Mouse (Mus musculus) right cerebral cortex, adult 2 months (tissue): ENCODE results near the gene St3gal4.

Source experiments
- DNase-seq, 2 experiments: peaks; one replicate each; pipeline ENCODE4 v3.0.0; 2021 to 2022; ENCODE audit warnings: low spot score in 2 of 2

Gene St3gal4

GRCm38 (mm10) chr9:35049891-35050527 lies 69.1 kb downstream of the St3gal4 start:
- no peak for DNase-seq

- no peak for DNase-seq
Measured at GRCm38 (mm10) chr9:35048449-35048848, 70.6 kb downstream of the St3gal4 start.

GRCm38 (mm10) chr9:35045756-35046155 lies 73.3 kb downstream of the St3gal4 start:
- no peak for DNase-seq

- no peak for DNase-seq
Measured at GRCm38 (mm10) chr9:35045031-35045531, 74.0 kb downstream of the St3gal4 start.

GRCm38 (mm10) chr9:35044458-35044857 lies 74.6 kb downstream of the St3gal4 start:
- no peak for DNase-seq

- DNase-seq, result no peak
Measured at GRCm38 (mm10) chr9:35043619-35044018, 75.4 kb downstream of the St3gal4 start.

GRCm38 (mm10) chr9:35041493-35041892 lies 77.6 kb downstream of the St3gal4 start:
- no peak for DNase-seq

GRCm38 (mm10) chr9:35039846-35040245 lies 79.2 kb downstream of the St3gal4 start:
- no peak for DNase-seq

GRCm38 (mm10) chr9:35038922-35039586 lies 80.0 kb downstream of the St3gal4 start:
- DNase-seq, result no peak

GRCm38 (mm10) chr9:35035074-35035473 lies 84.0 kb downstream of the St3gal4 start:
- no peak for DNase-seq

GRCm38 (mm10) chr9:35032457-35032856 lies 86.6 kb downstream of the St3gal4 start:
- DNase-seq, result no peak

- DNase-seq, result peak in 1 of 2 experiments; percentile 26
Measured at GRCm38 (mm10) chr9:35030823-35031222, 88.2 kb downstream of the St3gal4 start.

- DNase-seq, result no peak
Measured at GRCm38 (mm10) chr9:35027382-35027997, 91.6 kb downstream of the St3gal4 start.

- DNase-seq, result peak in 1 of 2 experiments; percentile 46
Measured at GRCm38 (mm10) chr9:35026897-35027311, 92.2 kb downstream of the St3gal4 start.

- DNase-seq, result no peak
Measured at GRCm38 (mm10) chr9:35026311-35026710, 92.8 kb downstream of the St3gal4 start.

GRCm38 (mm10) chr9:35024591-35025496 lies 94.2 kb downstream of the St3gal4 start:
- DNase-seq, result no peak

GRCm38 (mm10) chr9:35021744-35022143 lies 97.3 kb downstream of the St3gal4 start:
- no peak for DNase-seq

- no peak for DNase-seq
Measured at GRCm38 (mm10) chr9:35020015-35020653, 98.9 kb downstream of the St3gal4 start.

GRCm38 (mm10) chr9:35019372-35019771 lies 99.7 kb downstream of the St3gal4 start:
- peak; percentile 77 to 89 for DNase-seq

- no peak for DNase-seq
Measured at GRCm38 (mm10) chr9:35018056-35018455, 101.0 kb downstream of the St3gal4 start.

- DNase-seq, result peak; percentile 75 to 83
Measured at GRCm38 (mm10) chr9:35017563-35017962, 101.5 kb downstream of the St3gal4 start.
